Mouse (Mus musculus): ENCODE data around the gene Mknk2. TPM values are rescaled to one million over a fixed set of nuclear protein-coding genes. Genes with fewer than 3 reads are reported as not detected.

The Mknk2 gene
- polyA plus RNA-seq, 1 experiment, result 606 TPM

- no peaks in the 10 kb centered on the region for H3K36me3 ChIP-seq (ENCODE audit: control insufficient read depth, insufficient read depth, low read length)
- H3K4me1 ChIP-seq (replicated peaks; ENCODE audit: control insufficient read depth, insufficient read depth, low read length), result peaks cover 70% of the 10 kb centered on the region
- peak overlapping the region; percentile 77 for H3K27ac ChIP-seq (ENCODE audit: control insufficient read depth, insufficient read depth, low read length)
- no peaks in the 10 kb centered on the region for H3K27me3 ChIP-seq (ENCODE audit: control insufficient read depth, insufficient read depth, low read length)
- H3K4me3 ChIP-seq (ENCODE audit: control insufficient read depth, insufficient read depth, low read length), result no peak overlapping the region
- no peak for TF ChIP-seq POLR2A (IDR thresholded peaks at IDR 0.05; ENCODE audit: control insufficient read depth, extremely low read depth, insufficient read depth, low read length, poor library complexity)
- TF ChIP-seq CTCF (IDR thresholded peaks at IDR 0.05; ENCODE audit: borderline replicate concordance, control insufficient read depth, extremely low read depth, insufficient read depth, low read length, poor library complexity), result no peak
- DNase-seq, result no peak
- 73% methylated on average over 8 of the region's 8 CpGs for WGBS
These were observed 19.5 kb upstream of the Mknk2 start for GRCm38 (mm10) chr10:80697393-80697787.

GRCm38 (mm10) chr10:80696502-80697392 is 18.8 kb upstream of the Mknk2 start:
- peak overlapping the region; percentile 95 for H3K27ac ChIP-seq (ENCODE audit: control insufficient read depth, insufficient read depth, low read length)
- H3K4me1 ChIP-seq (replicated peaks; ENCODE audit: control insufficient read depth, insufficient read depth, low read length), result peaks cover 76% of the 10 kb centered on the region
- H3K27me3 ChIP-seq (ENCODE audit: control insufficient read depth, insufficient read depth, low read length), result no peaks in the 10 kb centered on the region
- no peaks in the 10 kb centered on the region for H3K36me3 ChIP-seq (ENCODE audit: control insufficient read depth, insufficient read depth, low read length)
- peak overlapping the region; percentile 22 for H3K4me3 ChIP-seq (ENCODE audit: control insufficient read depth, insufficient read depth, low read length)
- peak; percentile 23 for DNase-seq
- WGBS, result 24% methylated on average over 12 of the region's 12 CpGs
- no peak for TF ChIP-seq CTCF (IDR thresholded peaks at IDR 0.05; ENCODE audit: borderline replicate concordance, control insufficient read depth, extremely low read depth, insufficient read depth, low read length, poor library complexity)
- TF ChIP-seq POLR2A (IDR thresholded peaks at IDR 0.05; ENCODE audit: control insufficient read depth, extremely low read depth, insufficient read depth, low read length, poor library complexity), result no peak

- H3K36me3 ChIP-seq (ENCODE audit: control insufficient read depth, insufficient read depth, low read length), result peaks cover 4% of the 10 kb centered on the region
- 2% methylated on average over 10 of the region's 10 CpGs for WGBS
- TF ChIP-seq POLR2A (IDR thresholded peaks at IDR 0.05; ENCODE audit: control insufficient read depth, extremely low read depth, insufficient read depth, low read length, poor library complexity) (no peak), CTCF (IDR thresholded peaks at IDR 0.05; ENCODE audit: borderline replicate concordance, control insufficient read depth, extremely low read depth, insufficient read depth, low read length, poor library complexity) (no peak)
- H3K4me3 ChIP-seq (ENCODE audit: control insufficient read depth, insufficient read depth, low read length), result peak overlapping the region; percentile 22
- no peaks in the 10 kb centered on the region for H3K27me3 ChIP-seq (ENCODE audit: control insufficient read depth, insufficient read depth, low read length)
- H3K4me1 ChIP-seq (replicated peaks; ENCODE audit: control insufficient read depth, insufficient read depth, low read length), result peaks cover 83% of the 10 kb centered on the region
- DNase-seq, result peak; percentile 54
- H3K27ac ChIP-seq (ENCODE audit: control insufficient read depth, insufficient read depth, low read length), result peak overlapping the region; percentile 95
These were observed 18.0 kb upstream of the Mknk2 start for GRCm38 (mm10) chr10:80695801-80696501.

- WGBS, result 0% methylated on average over 2 of the region's 2 CpGs
- Histone ChIP-seq H3K36me3 (ENCODE audit: control insufficient read depth, insufficient read depth, low read length) (peaks cover 11% of the 10 kb centered on the region), H3K27me3 (ENCODE audit: control insufficient read depth, insufficient read depth, low read length) (no peaks in the 10 kb centered on the region), H3K4me3 (ENCODE audit: control insufficient read depth, insufficient read depth, low read length) (peak overlapping the region; percentile 27), H3K27ac (ENCODE audit: control insufficient read depth, insufficient read depth, low read length) (peak overlapping the region; percentile 95), H3K4me1 (replicated peaks; ENCODE audit: control insufficient read depth, insufficient read depth, low read length) (peaks cover 82% of the 10 kb centered on the region)
- TF ChIP-seq POLR2A (IDR thresholded peaks at IDR 0.05; ENCODE audit: control insufficient read depth, extremely low read depth, insufficient read depth, low read length, poor library complexity), result peak; percentile 27; the same call in 1 of the 2 replicates
- TF ChIP-seq CTCF (IDR thresholded peaks at IDR 0.05; ENCODE audit: borderline replicate concordance, control insufficient read depth, extremely low read depth, insufficient read depth, low read length, poor library complexity), result no peak
- DNase-seq, result peak; percentile 87
These were observed 17.3 kb upstream of the Mknk2 start for GRCm38 (mm10) chr10:80695186-80695585.

GRCm38 (mm10) chr10:80694159-80694938 is 16.4 kb upstream of the Mknk2 start:
- Histone ChIP-seq H3K36me3 (ENCODE audit: control insufficient read depth, insufficient read depth, low read length) (peaks cover 20% of the 10 kb centered on the region), H3K27me3 (ENCODE audit: control insufficient read depth, insufficient read depth, low read length) (no peaks in the 10 kb centered on the region), H3K27ac (ENCODE audit: control insufficient read depth, insufficient read depth, low read length) (peak overlapping the region; percentile 95), H3K4me3 (ENCODE audit: control insufficient read depth, insufficient read depth, low read length) (0 out of 2 replicates have a peak overlapping the region, but pooled peaks have one; percentile 27), H3K4me1 (replicated peaks; ENCODE audit: control insufficient read depth, insufficient read depth, low read length) (peaks cover 77% of the 10 kb centered on the region)
- 79% methylated on average over 13 of the region's 13 CpGs for WGBS
- DNase-seq, result no peak
- no peak for TF ChIP-seq CTCF (IDR thresholded peaks at IDR 0.05; ENCODE audit: borderline replicate concordance, control insufficient read depth, extremely low read depth, insufficient read depth, low read length, poor library complexity)
- TF ChIP-seq POLR2A (IDR thresholded peaks at IDR 0.05; ENCODE audit: control insufficient read depth, extremely low read depth, insufficient read depth, low read length, poor library complexity), result no peak
